Mouse (Mus musculus): ENCODE data around the gene Ociad1.

Gene Ociad1

DNA sequence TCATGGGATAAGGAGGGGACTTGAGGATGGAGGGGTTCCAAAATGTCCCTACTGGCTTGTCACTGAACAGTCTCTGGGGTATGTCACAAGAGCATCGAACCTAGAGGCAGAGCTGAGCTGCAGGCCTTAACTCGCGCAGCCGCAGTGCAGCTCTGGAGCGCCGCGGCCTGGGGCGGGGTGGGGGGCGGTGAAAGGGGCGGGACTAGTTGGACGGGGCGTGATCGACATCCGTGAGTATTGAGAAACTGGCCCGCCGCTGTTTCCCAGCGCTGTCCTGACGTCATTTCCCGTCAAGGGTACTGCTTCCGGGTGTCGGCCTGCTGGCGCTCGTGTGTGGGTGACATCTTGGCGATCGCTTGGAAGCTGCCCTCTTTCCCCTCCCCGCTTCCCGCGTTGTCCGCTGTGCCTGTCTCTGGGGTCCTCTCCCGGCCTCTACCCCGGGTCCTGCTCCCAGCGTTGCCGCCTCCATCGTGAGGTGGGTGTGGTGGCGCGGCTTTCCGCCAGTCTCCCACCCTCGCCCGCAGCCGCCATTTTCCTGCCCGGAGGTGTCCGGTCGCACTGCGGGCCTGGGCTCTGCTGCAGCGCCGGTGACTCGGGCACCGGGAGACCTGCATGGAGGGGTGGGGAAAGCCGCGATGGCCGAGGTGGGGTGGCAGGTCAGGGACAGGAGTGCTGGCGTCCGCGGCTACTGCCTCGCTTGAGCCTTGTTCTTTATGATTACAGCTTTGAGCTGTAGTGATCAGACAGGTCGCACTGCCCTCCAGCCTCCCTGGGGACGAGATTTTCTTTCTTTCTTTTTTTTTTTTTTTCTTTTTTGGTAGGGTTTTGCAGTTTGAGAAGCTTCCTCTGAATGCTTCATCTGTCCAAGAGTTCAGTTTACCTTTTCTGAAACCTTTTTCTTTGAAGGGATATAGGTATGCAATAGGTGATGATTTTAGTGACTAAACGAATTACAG, at the start of gene Ociad1:
Ociad1 (plus strand) TSS at position 283 of the 956 bp plus-strand sequence.
- peak; percentile 98 for DNase-seq (ENCODE audit: low read depth, low spot score)

DNA sequence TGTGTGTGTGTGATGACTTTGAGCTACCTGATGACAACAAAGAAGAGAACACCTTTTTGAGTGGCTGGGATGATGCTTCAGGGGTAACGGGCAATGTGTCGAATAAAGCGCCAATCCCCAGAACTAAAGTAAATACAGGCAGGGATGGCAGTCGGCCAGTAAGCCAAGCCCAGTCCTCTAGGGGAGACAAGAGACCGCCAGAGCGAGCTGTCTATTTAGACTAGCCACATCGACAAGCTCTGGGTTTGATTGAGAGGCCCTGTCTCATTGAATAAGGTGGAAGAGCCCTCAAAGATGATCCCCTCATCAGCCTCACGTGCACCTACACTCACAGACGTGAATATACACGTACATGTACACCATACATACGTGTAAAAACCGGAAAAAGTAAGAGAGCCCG, 48.2 kb upstream of the Ociad1 start:
- DNase-seq (ENCODE audit: low read depth, low spot score) = no peak

DNA sequence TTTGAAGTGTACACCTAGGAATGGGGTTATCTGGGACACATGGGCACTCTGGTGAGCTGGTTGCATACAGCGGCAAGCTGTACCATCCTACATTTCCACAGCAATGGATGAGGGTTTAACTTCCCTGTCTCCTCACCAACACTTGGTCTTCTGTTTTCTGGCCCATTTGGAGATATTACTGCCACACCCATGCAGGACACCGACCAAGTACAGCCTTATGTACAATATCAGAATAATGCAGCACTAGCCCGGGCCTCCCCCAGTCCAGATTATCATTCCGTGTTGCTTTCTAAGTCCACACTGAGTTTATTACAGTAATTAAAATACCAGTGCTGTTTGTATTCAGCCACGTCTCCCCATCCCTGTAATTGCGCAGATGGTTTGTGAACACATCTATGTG, 46.2 kb upstream of the Ociad1 start:
- DNase-seq (ENCODE audit: low read depth, low spot score) = no peak

DNA sequence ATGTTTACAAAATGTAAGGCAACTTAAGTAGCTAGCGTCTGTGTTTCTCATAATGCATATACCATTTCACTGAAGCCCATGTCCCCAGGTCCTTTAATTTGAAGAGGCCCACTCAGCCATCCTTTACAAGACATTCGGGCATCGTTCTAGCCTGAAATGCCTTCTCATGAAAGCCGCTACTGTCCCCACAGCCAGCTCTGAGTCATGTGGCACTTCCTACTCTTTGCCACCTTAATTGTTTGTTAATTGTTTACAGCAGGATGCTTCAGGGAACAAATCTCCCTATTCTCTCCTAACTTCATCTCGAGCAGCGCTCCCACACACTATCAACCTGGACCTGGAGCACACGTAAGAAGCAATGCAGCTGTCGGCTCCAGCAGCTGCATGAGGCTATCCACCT, 44.4 kb upstream of the Ociad1 start:
- no peak for DNase-seq (ENCODE audit: low read depth, low spot score)

DNA sequence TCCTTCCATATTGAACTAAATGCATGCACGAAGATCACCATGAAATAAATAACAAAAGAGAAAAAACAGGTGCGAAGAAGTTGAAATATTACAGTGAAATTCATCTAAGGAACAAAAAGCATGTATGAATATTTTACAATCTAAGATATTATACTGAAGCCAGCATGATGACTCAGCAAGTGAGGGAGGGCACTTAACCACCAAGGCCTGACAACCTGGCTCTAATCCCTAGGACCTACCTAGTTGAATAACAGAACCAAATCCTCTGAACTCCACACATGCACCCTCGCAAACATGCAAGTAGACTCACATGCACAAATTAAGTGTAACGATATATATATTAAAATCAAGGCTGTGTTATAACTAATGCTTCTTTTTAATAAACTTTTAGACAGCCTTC, 43.2 kb upstream of the Ociad1 start:
- DNase-seq (ENCODE audit: low read depth, low spot score) = no peak

DNA sequence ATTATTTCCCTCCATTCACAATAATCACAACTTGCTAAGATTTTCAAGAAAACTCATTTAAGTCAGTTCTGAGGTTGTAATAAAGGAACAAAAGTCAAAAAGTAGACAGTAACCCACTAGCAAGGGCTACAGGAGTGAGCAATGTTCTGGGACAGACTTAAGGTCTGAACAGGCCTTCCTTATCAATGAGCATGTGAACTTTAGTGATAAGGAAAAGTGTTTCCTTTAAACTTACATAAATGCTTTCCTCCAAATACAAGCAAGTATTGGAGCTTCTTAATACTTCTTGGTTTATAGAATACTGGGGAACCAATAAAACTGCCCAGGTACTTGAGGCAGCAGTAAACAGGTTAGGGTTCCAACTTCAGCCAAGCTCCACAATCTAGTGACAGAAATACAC, 39.8 kb upstream of the Ociad1 start:
- no peak for DNase-seq (ENCODE audit: low read depth, low spot score)

DNA sequence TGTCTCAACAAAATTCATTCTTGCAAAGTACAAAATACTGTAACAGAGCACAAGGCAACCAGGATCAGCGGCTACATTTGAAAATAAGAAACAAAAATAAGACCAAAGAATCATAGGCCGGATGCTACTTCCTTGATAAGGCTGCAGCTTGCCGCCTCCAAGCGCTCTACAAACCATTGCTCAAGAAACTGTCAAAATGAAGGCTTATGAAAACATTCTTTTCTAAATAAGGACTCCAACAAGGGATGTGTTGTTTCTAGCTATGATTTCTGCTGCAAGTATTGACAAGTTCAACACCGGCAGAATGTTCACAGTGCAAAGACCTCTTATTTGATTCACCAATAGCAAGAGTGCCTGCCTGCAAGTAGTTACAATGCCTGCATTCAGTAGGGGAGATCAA, 37.9 kb upstream of the Ociad1 start:
- DNase-seq (ENCODE audit: low read depth, low spot score) = no peak

DNA sequence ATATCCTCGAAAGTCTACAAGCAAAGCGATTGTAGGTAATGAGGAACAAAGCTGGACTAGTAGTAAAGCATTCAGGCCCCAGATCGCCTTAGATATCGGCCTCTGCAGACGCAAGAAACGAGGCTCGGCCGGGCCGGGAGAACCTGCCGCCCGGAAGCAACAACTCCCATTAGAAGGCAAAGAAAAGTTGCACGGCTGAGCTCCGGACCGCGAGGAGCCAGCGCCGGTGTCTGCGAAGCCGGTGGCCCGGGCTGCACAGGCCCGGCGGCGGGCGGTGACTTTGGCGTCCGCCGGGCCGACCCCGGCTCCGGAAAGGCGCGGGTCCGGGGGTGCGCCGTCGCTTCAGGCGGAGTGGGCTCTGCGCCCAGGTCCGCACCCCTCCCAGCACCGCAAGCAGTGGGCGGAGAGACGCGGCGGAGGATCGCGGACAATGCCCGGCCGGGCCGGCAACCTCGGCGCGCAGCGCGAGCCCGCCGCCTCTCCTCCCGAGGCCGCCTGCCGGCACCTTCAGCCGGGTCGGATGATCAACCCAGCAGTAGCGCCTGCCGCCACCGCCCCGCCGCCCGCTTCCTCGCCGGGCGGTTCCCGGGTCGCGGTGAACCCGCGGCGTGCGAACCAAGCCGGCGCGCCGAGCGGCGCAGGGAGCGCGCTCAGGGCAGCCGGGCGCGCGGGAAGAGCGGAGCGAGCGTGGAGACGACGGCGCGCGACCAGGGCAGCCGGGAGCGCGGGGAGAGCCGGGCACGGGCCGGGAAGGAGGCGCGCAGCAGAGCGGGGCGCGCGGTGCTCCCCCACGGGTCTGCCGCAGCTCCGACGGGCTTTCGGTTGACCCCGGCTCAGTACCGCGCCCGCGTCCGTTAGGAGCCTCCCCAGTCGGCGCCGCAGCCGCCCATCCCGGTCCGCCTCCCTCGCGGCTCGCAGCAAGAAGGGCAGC, 37.0 kb upstream of the Ociad1 start:
- peak; percentile 55 for DNase-seq (ENCODE audit: low read depth, low spot score)

DNA sequence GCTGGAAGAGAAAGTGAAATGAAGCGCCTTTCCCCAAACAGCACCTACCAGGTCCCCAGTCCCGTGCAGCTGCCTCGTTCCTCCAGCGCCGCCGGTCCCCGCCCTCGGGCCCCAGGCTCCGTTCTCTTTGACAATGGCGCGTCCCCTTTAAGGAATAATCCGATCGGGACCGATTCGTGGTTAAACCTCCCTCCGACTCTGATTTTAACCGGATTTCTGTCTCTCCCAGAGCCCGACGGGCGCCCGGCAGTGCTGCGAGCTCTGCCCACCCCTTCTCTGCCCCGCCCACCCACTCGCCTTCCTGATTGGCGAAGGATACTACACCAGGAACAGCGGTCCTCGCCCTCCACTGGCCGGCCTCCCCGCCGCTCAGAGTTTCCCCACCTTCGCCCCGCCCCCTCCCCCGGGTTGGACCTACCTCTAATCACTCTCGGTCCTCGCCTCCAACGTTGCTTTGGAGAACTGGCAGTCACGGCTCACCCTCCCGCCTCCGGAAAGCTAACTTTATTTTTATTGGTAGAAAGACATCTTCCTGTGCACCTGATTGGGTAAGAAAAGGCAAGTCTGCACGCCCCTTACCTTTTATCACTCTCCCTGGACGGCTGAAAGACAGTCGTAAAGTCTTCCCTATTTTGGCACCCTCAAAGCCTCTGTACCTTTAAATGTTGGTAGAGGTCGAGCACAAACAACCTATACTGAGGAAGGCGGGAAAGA, 36.1 kb upstream of the Ociad1 start, which contains the start of gene Fryl:
Fryl (minus strand) TSS at position 268 of the 714 bp plus-strand sequence.
- DNase-seq (ENCODE audit: low read depth, low spot score) = peak; percentile 97

DNA sequence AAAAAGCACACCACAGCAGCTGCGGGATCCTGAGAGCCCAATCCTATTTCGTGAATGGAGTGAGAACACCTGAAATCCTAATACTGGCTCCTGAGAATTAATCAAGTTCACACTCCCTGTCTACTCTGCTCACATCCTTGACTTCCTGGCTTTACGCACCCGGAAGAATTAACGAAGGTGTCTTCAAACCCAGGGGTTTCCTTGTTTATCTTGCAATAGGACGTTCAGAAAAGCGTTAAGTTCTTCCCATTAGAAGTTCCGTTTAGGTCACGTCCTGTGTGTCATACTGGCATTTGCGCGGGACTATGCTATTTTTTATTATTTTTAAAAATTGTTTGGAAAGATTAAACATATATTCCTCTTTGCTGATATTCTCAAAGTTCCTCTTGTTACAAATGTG, 35.5 kb upstream of the Ociad1 start:
- no peak for DNase-seq (ENCODE audit: low read depth, low spot score)

DNA sequence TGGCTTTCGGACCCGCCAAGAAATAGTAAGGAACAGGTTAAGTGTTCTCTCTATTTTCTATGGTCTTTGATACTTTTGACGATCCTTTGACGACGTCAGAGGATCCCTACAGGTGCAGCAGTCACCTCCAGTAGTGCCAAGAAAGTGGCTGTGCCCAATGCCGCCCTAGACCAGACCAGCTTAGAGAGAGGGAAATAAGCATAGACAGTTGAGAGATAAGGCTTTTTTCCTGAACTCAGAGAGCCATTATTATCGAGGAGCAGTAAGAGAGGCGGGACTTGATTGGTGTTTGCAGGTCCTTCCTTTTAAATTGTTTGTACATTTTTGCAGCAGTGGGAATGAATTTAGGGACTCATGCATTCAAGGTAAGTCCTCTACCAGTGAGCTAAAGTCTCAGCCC, 34.9 kb upstream of the Ociad1 start:
- DNase-seq (ENCODE audit: low read depth, low spot score) = no peak

DNA sequence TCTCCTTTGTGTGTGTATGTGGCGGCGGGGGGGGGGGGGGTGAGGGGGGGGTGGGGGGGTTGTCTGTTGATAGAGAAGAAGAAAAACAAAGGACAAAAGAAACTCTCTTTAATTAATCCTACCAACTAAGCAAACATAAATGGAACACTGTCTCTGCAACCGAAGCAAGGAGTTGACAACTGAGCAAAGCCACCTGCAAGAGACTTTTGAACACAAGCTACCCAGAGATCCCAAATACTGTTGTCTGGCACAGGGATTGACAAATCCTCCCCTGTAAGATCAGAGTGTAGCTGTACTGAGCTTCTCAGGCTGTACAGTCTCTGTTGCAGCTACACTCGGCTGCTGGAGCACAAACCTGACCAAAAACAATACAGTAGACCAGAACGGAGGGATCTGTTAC, 28.5 kb upstream of the Ociad1 start:
- no peak for DNase-seq (ENCODE audit: low read depth, low spot score)

DNA sequence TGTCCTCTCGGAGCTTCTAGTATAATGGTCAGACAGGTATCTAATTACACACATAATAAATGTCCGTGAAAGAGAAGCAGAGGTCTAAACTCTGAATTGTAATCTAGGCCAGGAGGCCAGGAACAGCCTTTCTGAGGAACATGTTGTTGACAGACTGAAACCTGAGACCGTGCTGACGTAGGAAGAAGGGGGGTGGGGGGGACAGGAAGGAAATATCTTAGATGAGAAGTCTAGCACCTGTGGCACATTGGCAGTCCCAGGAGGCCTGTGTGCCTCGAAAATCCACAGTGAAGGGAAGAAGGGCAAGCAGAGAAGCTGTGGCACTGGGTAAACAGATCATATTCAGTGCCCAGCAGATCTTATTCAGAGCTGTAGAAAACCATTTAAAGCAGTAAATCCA, 27.1 kb upstream of the Ociad1 start:
- DNase-seq (ENCODE audit: low read depth, low spot score) = peak; percentile 51

DNA sequence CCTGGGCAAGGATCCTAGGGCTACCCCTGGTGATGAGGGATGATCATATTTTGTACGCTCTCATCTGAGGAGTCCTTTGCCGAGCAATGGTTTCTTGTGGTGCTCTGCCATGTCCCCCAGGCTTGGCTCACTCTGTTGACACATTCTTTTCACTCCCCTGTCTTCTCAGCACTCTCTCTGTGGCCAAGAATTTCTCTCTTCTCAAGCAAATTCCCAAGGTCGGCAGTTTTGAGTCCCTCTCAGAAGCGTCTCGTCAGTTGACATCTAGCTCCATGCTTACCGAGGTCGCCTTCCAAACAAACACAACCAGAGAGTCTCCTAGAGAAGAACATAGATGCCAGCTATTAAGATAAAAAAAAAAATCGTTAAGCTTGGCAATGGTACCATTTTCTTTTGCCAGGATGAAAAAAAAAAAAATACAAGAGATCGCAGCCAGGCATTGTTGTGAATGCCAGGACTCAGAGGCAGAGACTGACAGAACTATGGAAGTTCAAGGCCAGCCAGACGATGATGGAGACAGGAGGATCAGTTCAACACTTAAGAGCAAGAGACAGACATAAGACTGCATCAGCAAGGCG, 23.9 kb upstream of the Ociad1 start:
- DNase-seq (ENCODE audit: low read depth, low spot score) = no peak

DNA sequence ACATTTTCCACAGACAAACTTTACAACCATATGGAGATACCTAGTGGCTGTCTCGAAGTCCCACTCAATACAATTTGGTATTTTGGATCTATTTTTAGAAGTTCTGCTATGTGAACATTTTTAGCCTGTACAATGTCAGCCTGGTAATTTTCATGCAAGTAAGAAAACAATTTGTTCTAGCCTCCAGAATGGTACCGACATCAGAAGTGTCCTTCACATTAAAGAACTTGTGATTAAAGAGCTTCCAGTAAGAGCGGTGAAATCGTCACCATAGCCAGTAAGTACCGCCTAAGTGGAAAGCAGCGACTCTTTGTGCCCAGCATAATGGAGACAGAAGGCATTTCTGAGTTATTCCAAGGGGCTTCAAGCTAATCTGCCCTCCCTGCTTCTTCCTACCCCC, 22.0 kb upstream of the Ociad1 start:
- DNase-seq (ENCODE audit: low read depth, low spot score) = no peak

DNA sequence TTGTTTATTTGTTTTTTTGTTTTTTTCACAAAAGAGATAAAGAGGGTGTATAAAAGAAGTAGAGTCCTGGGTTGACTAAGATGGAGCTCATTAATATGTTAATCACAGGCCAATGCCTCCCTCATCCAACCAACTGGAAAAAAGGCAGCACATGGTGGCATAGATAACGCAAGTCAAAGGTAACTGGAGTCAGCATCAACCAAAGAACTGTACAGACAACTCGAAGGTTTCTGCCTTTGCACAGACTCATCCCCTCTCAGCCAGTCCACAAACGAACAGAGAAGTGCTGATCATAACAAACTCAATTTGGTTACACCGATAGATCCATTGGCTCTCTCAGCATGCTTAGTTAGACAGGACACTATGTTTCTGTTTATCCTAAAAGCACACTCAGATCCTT, 19.4 kb upstream of the Ociad1 start:
- no peak for DNase-seq (ENCODE audit: low read depth, low spot score)

DNA sequence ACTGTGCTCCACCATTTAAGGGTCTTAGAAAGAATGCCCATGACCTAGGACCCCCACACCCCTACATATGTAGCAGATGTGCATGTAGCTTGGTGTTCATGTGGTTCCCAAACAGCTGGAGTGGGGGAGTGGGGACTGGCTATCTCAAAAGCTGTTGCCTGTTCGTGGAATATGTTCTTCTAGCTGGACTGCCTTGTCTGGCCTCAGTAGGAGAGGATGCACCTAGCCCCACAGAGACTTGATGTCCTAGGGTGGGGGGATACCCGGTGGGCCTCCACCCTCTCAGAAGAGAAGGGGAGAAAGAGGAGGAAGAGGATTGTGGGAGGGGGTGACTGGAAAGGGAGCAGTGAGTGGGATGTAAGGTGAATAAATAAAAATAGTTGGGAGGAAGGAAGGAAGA, 17.6 kb upstream of the Ociad1 start:
- no peak for DNase-seq (ENCODE audit: low read depth, low spot score)

DNA sequence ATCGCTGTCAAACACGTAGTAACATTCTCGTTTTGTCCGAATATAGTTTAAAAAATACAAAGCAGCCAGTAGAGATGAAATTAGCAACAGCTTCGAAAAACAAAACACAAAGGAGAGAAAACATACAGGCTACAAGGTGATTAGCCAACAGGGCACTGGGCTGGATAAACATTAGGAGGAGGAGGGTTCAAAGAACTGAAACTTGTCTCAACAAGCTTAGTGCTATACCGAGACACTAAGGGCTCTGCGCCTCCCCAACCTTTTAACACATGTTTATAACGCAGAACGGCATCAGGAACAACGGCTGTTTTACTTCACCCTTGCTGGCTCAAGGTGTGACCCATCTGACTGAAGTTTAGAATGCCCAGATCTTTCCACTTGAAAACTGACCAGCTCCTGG, 13.4 kb upstream of the Ociad1 start:
- no peak for DNase-seq (ENCODE audit: low read depth, low spot score)

DNA sequence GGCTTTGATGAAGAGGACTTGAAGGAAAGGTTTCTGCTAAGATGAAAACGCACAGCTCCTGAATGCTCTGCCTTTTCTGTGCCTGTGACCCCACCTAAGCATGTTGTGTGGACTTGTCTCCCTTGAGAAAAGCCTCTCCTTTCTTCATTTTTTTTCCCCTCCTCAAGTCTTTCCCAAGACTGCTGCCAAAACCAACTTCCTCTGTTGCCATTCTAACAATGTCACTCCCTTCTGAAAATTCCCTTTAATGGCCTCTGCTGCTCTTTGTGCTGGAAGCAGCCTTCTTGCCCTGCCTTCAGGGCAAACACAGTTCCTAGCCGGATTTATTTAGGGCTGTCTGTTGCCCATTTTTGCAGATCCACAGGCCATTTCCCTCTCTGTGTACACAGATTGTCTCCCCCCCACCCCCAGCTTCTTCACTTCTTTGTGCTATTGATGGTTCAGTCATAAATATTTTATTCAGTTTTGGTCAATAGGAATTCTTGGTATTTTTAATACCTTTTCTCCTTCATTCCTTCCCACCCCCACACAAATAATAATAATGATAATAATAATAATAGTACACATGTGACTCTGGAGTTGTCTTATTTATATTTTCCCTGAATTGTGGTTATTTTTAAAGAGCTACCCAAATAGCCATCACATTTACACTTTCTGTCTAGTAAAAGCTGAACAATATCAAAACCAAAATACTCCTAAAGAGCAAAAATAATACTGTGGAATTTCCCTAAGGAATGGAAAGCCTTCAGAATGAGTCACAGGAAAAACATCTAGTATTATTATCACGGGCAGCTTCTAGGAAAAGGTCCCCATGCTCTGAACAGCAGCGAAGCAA, 12.6 kb upstream of the Ociad1 start:
- DNase-seq (ENCODE audit: low read depth, low spot score) = no peak

DNA sequence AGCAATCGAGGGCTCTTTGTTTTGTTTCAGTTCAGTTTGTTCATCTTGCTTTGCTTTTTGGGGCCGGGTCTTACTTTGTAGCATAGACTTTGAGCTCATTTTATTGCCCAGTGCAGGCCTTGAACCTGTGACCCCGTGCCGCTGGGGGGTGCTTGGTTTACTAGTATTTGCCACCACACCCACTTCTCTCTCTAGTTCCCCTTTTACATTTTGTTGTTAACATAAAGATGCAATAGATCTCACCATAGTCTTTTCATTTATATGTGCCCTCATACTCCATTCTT, 12.1 kb upstream of the Ociad1 start:
- no peak for DNase-seq (ENCODE audit: low read depth, low spot score)

DNA sequence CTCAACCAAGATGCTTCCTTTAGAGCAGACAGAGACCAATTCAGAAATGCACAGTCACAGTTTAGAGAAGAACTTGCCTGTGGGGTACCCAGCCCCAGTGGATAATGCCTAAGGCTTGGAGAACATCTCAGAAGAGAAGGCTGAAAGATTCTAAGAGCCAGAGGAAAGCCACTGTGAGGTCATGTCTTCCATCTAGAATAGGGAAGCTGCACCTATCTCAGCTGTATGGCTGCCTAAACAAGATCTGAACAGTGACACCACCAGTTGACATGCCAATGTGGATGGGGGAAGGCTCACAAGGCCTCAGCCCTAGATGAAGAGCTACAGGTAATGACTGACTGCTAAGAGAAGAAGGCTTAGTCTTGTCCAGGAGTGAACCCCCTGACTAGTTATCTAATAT, 8.5 kb upstream of the Ociad1 start:
- DNase-seq (ENCODE audit: low read depth, low spot score) = no peak

All from mesoderm, embryonic 11.5 days (tissue).